Mouse (Mus musculus) G1E (cell line): ENCODE results near the gene Kctd12b.

Source experiments
- CTCF ChIP-seq: IDR thresholded peaks from 2 replicates; pipeline ENCODE4 v1.5.1; 2012; ENCODE audit warnings: low read depth, low read length, inconsistent platforms, mixed read lengths
- GATA1 ChIP-seq: IDR thresholded peaks from 2 replicates; pipeline ENCODE4 v1.6.1; 2012; ENCODE audit warnings: borderline replicate concordance, low read length, inconsistent platforms, mixed read lengths
- GATA2 ChIP-seq: IDR thresholded peaks from 2 replicates; pipeline ENCODE4 v1.6.1; 2012; ENCODE audit warnings: low read depth, low read length, inconsistent platforms, borderline replicate concordance
- POLR2AphosphoS5 ChIP-seq: IDR thresholded peaks from 2 replicates; pipeline ENCODE4 v1.6.1; 2012; ENCODE audit warnings: low read depth, low read length, inconsistent platforms; ENCODE audit not compliant: insufficient replicate concordance
- TAL1 ChIP-seq: conservative IDR thresholded peaks from 2 replicates; pipeline ENCODE4 v1.6.1; 2012; ENCODE audit warnings: low read depth, low read length, inconsistent platforms, mixed read lengths

DNA sequence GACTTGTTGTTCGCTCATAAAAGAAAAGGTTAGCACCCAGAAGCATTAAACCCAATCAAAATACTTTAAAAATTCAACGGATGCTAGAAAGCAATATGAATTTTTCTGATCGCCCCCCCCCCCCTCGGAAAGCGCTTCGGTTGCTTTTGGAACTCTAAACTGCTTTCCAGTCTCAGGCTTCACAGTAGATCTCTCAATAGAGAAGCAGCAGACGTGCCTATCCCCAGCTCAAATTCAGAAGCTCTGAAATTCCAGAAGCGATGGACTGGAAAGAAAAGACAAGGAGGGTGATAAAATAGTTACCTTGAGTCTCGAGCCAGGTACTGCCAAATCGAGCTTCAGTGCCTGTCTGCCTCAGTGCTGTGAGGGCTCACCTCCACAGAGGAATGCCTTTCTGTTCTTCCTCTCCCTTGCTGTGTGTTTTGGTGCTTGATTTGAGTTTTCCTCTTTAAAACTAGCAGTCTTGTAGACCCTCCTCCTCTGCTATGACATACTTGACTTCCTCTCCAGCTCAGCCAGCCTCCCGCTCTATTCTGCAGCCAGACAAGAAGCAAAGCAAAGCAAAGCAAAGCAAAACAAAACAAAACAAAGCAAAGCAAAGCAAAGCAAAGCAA, at the start of gene Kctd12b:
- TF ChIP-seq POLR2AphosphoS5 = no peak
- TF ChIP-seq GATA1 = no peak
- TF ChIP-seq CTCF = no peak
- TF ChIP-seq TAL1 = no peak
- TF ChIP-seq GATA2 = no peak
